Mouse (Mus musculus) kidney, postnatal 0 days (tissue): ENCODE data around the gene Chrd. TPM values are rescaled to one million over a fixed set of nuclear protein-coding genes. Genes with fewer than 3 reads are reported as not detected.

Experiments used
- ATAC-seq: fragments of 200-750 bp; cut with Nextera tagmentation; replicated peaks from 2 replicates; pipeline ENCODE4 v1.8.0; 2017; ENCODE audit warnings: low read depth, moderate number of reproducible peaks, moderate TSS enrichment, moderate library complexity; ENCODE audit not compliant: low FRiP score
- DNase-seq: peaks from one replicate; pipeline ENCODE4 v3.0.0-alpha.2; 2016; ENCODE audit warnings: low spot score
- H3K27ac ChIP-seq: fragments of 300-500 bp; sonication (generic); 2 replicates; pipeline ENCODE4 v1.5.1; 2014; ENCODE audit warnings: mild to moderate bottlenecking
- H3K27me3 ChIP-seq: fragments of 300-500 bp; sonication (generic); 2 replicates; pipeline ENCODE4 v1.6.1; 2014; ENCODE audit warnings: low read length, mixed read lengths; ENCODE audit not compliant: insufficient read depth
- H3K36me3 ChIP-seq: fragments of 300-500 bp; sonication (generic); 2 replicates; pipeline ENCODE4 v1.6.1; 2014; ENCODE audit warnings: low read length, mixed read lengths; ENCODE audit not compliant: insufficient read depth
- H3K4me1 ChIP-seq: fragments of 300-500 bp; sonication (generic); replicated peaks from 2 replicates; pipeline ENCODE4 v1.6.1; 2014; ENCODE audit warnings: antibody characterized with exemption, low read length, mixed read lengths; ENCODE audit not compliant: insufficient read depth
- H3K4me2 ChIP-seq: fragments of 300-500 bp; sonication (generic); 2 replicates; pipeline ENCODE4 v1.6.1; 2014; ENCODE audit warnings: mild to moderate bottlenecking, low read length, moderate library complexity, mixed read lengths
- H3K4me3 ChIP-seq: fragments of 300-500 bp; sonication (generic); replicated peaks from 2 replicates; pipeline ENCODE4 v1.5.1; 2014; ENCODE audit warnings: low read depth, low read length
- H3K9ac ChIP-seq: fragments of 300-500 bp; sonication (generic); 2 replicates; pipeline ENCODE4 v1.6.1; 2014; ENCODE audit warnings: low read depth, low read length
- H3K9me3 ChIP-seq: fragments of 300-500 bp; sonication (generic); replicated peaks from 2 replicates; pipeline ENCODE4 v1.6.1; 2016; ENCODE audit warnings: low read length, inconsistent platforms, mixed read lengths
- CTCF ChIP-seq: IDR thresholded peaks from 2 replicates; pipeline ENCODE4 v1.5.1; 2016; ENCODE audit warnings: antibody characterized with exemption, low read depth, mild to moderate bottlenecking, moderate library complexity
- WGBS: fragments of 180-500 bp; shearing (Covaris S2); extraction: QIAGEN DNeasy Blood & Tissue Kit; methylation state at CpG from one replicate; pipeline ENCODE4 v1.1.7; 2014; 5-methylcytosine and 5-hydroxymethylcytosine counted together
- polyA plus RNA-seq: library from polyadenylated mRNA; unstranded; fragments of >200 nt; fragmentation: Nextera tagmentation; extraction: Ambion mirVana; gene quantifications from 2 replicates; pipeline ENCODE4 v1.2.1, GENCODE M21; 2015

Gene Chrd
- polyA plus RNA-seq, 1 experiment from 2014 or later: 2.9 TPM

DNA sequence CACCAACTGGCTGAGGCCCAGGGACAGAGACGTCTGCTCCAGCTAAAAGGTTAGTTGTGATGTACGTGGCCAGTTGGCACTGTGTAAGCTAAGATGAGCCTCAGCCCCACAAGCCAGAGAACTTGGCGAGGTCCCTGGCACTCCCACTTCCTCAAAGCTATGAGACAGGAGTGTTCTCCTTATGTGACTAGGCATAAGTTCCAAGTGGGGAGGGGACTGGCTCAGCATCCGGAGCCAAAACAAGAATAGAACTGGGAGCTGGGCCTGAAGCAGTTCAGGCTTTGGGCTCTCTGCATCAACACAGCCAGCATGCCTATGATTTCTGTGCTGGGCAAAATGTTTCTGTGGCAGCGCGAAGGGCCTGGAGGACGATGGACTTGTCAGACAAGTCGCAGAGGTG, 38.1 kb upstream of the Chrd start:
- TF ChIP-seq CTCF: no peak
- Histone ChIP-seq H3K36me3 (peaks cover 17% of the 10 kb centered on the region; the same call in 1 of the 2 replicates), H3K4me2 (peak overlapping the region; percentile 57), H3K27ac (no peak overlapping the region; the same call in 1 of the 2 replicates), H3K4me1 (0 out of 2 replicates have a peak, but pooled peaks cover 7% of the 10 kb centered on the region), H3K4me3 (no peak overlapping the region), H3K27me3 (no peaks in the 10 kb centered on the region), H3K9ac (0 out of 2 replicates have a peak overlapping the region, but pooled peaks have one; percentile 19), H3K9me3 (no peaks in the 10 kb centered on the region)
- peak; percentile 36 for DNase-seq
- WGBS: 69% methylated on average over 8 of the region's 8 CpGs
- no peak for ATAC-seq

- H3K4me2 ChIP-seq: peak overlapping the region; percentile 57
- no peaks in the 10 kb centered on the region for H3K27me3 ChIP-seq
- H3K4me1 ChIP-seq: 0 out of 2 replicates have a peak, but pooled peaks cover 7% of the 10 kb centered on the region
- DNase-seq (peak; percentile 89), ATAC-seq (peak; percentile 69)
- TF ChIP-seq CTCF: no peak
- peak overlapping the region; percentile 30 for H3K4me3 ChIP-seq
- H3K9ac ChIP-seq: peak overlapping the region; percentile 32; the same call in 1 of the 2 replicates
- H3K9me3 ChIP-seq: no peaks in the 10 kb centered on the region
- WGBS: 3% methylated on average over 46 of the region's 46 CpGs
- H3K27ac ChIP-seq: no peak overlapping the region
- H3K36me3 ChIP-seq: peaks cover 9% of the 10 kb centered on the region; the same call in 1 of the 2 replicates
These were observed 37.2 kb upstream of the Chrd start for GRCm38 (mm10) chr16:20695622-20696323.

- Histone ChIP-seq H3K4me1 (peaks cover 13% of the 10 kb centered on the region; the same call in 1 of the 2 replicates), H3K4me3 (no peak overlapping the region), H3K27me3 (no peaks in the 10 kb centered on the region), H3K9me3 (no peaks in the 10 kb centered on the region), H3K9ac (no peak overlapping the region), H3K4me2 (no peak overlapping the region), H3K27ac (no peak overlapping the region), H3K36me3 (no peaks in the 10 kb centered on the region)
- no peak for DNase-seq
- no peak for TF ChIP-seq CTCF
- 84% methylated on average over 5 of the region's 5 CpGs for WGBS
- ATAC-seq: no peak
These were observed 33.7 kb upstream of the Chrd start for GRCm38 (mm10) chr16:20699266-20699665.

DNA sequence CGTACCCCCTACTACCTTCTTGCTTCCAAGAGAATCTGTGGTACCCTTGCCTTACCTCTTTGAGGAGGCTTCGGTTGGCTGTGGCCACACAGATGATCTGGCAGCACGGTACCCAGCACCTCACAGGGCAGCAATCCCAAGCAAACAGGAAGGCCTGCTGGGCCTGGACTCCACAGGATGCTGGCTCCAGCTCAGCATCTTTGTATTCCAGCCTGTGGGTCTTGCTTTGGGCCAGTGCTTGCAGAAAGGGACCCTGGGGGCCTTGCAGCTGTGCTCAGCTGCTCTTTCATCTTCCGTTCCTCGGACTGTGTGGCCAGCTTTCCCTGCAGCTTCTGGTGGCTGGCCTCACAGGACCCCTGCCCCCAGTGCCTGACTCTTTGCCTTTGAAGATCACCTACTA, 32.9 kb upstream of the Chrd start:
- Histone ChIP-seq H3K27me3 (no peaks in the 10 kb centered on the region), H3K9me3 (no peaks in the 10 kb centered on the region), H3K27ac (no peak overlapping the region), H3K4me3 (no peak overlapping the region), H3K4me1 (peaks cover 13% of the 10 kb centered on the region; the same call in 1 of the 2 replicates), H3K36me3 (no peaks in the 10 kb centered on the region), H3K9ac (no peak overlapping the region), H3K4me2 (no peak overlapping the region)
- TF ChIP-seq CTCF: no peak
- DNase-seq (no peak), ATAC-seq (no peak)
- 59% methylated on average over 5 of the region's 5 CpGs for WGBS

GRCm38 (mm10) chr16:20701316-20701715, 31.6 kb upstream of the Chrd start:
- no peaks in the 10 kb centered on the region for H3K27me3 ChIP-seq
- 0 out of 2 replicates have a peak overlapping the region, but pooled peaks have one; percentile 62 for H3K27ac ChIP-seq
- DNase-seq: no peak
- H3K4me2 ChIP-seq: no peak overlapping the region
- WGBS: 33% methylated on average over 7 of the region's 7 CpGs
- no peak for TF ChIP-seq CTCF
- H3K4me1 ChIP-seq: peaks cover 7% of the 10 kb centered on the region; the same call in 1 of the 2 replicates
- H3K36me3 ChIP-seq: no peaks in the 10 kb centered on the region
- no peaks in the 10 kb centered on the region for H3K9me3 ChIP-seq
- ATAC-seq: peak; percentile 31; the same call in 1 of the 2 replicates
- H3K4me3 ChIP-seq: no peak overlapping the region
- H3K9ac ChIP-seq: no peak overlapping the region

GRCm38 (mm10) chr16:20701729-20702521, 31.0 kb upstream of the Chrd start:
- DNase-seq: no peak
- peak; percentile 64; the same call in 1 of the 2 replicates for ATAC-seq
- H3K4me3 ChIP-seq: no peak overlapping the region
- H3K9ac ChIP-seq: no peak overlapping the region; the same call in 1 of the 2 replicates
- no peak for TF ChIP-seq CTCF
- H3K4me1 ChIP-seq: peaks cover 7% of the 10 kb centered on the region; the same call in 1 of the 2 replicates
- H3K27me3 ChIP-seq: no peaks in the 10 kb centered on the region
- H3K9me3 ChIP-seq: no peaks in the 10 kb centered on the region
- 30% methylated on average over 12 of the region's 12 CpGs for WGBS
- peak overlapping the region; percentile 62 for H3K27ac ChIP-seq
- no peaks in the 10 kb centered on the region for H3K36me3 ChIP-seq
- no peak overlapping the region for H3K4me2 ChIP-seq
